Mouse (Mus musculus): ENCODE measurements around the gene Alg3. TPM values are rescaled to one million over a fixed set of nuclear protein-coding genes. Genes with fewer than 3 reads are reported as not detected.

The Alg3 gene
- 9.8 and 18.9 TPM in 2 replicates for total RNA-seq (2017)

DNA sequence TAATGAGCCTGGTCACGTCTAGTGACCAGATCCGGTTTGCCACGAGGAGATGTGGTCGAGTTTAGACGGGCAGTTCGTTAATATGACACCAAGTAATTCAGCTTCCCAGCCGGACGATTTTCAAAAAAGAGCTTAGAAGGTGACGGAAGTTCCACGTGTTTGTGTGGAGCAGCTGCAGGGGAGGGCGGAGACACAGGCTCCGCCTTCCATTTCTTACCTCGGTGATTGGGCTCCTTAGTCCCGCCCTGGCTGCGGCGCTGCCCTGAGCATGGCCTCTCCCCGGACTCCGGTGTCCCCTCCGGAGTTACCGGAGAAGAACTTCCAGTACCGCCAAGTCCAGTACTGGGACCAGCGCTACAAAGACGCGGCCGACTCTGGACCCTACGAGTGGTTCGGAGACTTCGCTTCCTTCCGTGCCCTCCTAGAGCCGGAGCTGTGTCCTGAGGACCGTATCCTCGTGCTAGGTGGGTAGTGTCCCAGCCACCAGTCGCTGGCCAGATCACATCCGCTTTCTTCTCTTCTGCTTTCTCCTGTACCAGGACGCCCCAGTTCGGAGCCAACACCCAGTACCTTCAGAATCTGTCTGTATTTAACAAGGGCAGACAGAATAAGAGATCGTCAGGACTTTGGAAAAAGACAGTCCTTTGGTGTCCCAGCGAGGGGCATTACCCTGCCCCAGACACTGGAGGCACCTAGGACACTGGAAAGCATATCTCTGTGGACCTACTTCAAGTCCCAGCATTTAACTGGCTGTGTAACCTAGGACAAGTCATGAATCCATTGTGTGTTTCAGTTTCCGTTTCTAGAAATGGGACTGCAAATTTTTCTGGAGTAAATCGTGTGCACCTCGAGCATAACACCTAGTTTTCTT, at the start of gene Alg3, which contains the start of the genes Eef1akmt4 and Gm49333:
Gene Alg3, minus strand, starts transcription at position 379 of the 871 bp plus-strand sequence.
Gene Eef1akmt4, plus strand, starts transcription at position 237 of the 871 bp plus-strand sequence.
Gene Gm49333, plus strand, starts transcription at position 254 of the 871 bp plus-strand sequence.
- ATAC-seq (replicated peaks in 1 of 2; ENCODE audit: insufficient read depth in 1 of 2, low FRiP score in 2 of 2, low TSS enrichment in 1 of 2, low read depth in 1 of 2, poor library complexity in 2 of 2, severe bottlenecking in 2 of 2): peak; percentile 96 to 97

DNA sequence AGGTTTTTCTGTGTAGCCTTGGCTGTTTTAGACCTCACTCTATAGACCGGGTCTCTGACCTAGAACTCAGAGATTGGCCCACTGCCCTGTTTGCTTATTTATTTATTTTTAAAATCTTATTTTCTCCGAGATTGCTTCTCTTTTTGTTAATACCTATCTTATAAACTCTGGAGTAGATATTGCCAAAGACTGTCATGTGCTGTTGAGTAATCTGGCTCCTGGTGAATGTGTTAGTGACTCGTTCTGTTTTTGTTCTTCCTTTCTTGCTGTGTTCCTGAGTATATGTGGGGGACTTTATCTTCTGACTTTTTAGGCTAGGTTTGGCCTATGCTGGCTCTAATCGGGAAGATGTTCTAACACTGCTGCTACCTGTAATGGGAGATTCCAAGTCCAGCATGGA, 46.1 kb upstream of the Alg3 start:
- ATAC-seq (replicated peaks in 1 of 2; ENCODE audit: insufficient read depth in 1 of 2, low FRiP score in 2 of 2, low TSS enrichment in 1 of 2, low read depth in 1 of 2, poor library complexity in 2 of 2, severe bottlenecking in 2 of 2): no peak

DNA sequence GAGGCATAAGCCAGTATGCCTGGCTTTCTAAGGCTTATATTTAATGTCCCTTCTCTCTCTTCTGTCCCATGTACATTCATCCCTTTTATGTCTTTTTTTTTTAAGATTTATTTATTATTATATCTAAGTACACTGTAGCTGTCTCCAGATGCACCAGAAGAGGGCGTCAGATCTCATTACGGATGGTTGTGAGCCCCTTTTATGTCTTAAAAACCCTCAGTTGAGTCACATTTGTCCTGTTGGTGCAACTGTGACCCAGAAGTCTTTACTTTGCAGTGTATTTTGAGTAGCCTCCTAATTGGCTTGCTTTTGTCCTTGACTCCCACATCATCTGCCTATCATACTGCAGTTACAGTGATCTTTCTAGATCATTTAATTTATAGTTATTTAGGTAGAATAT, 41.8 kb upstream of the Alg3 start:
- ATAC-seq (replicated peaks in 1 of 2; ENCODE audit: insufficient read depth in 1 of 2, low FRiP score in 2 of 2, low TSS enrichment in 1 of 2, low read depth in 1 of 2, poor library complexity in 2 of 2, severe bottlenecking in 2 of 2): no peak

- ATAC-seq (replicated peaks in 1 of 2; ENCODE audit: insufficient read depth in 1 of 2, low FRiP score in 2 of 2, low TSS enrichment in 1 of 2, low read depth in 1 of 2, poor library complexity in 2 of 2, severe bottlenecking in 2 of 2): no peak
Observed at GRCm38 (mm10) chr16:20651947-20652310, 40.4 kb upstream of the Alg3 start.

- ATAC-seq (replicated peaks in 1 of 2; ENCODE audit: insufficient read depth in 1 of 2, low FRiP score in 2 of 2, low TSS enrichment in 1 of 2, low read depth in 1 of 2, poor library complexity in 2 of 2, severe bottlenecking in 2 of 2): peak; percentile 80 to 98
Observed at GRCm38 (mm10) chr16:20651076-20651946, 39.8 kb upstream of the Alg3 start, which contains the start of gene Psmd2. Gene Psmd2 (plus strand): TSS chr16:20651652.

- no peak for ATAC-seq (replicated peaks in 1 of 2; ENCODE audit: insufficient read depth in 1 of 2, low FRiP score in 2 of 2, low TSS enrichment in 1 of 2, low read depth in 1 of 2, poor library complexity in 2 of 2, severe bottlenecking in 2 of 2)
Observed at GRCm38 (mm10) chr16:20643911-20644310, 32.4 kb upstream of the Alg3 start.

DNA sequence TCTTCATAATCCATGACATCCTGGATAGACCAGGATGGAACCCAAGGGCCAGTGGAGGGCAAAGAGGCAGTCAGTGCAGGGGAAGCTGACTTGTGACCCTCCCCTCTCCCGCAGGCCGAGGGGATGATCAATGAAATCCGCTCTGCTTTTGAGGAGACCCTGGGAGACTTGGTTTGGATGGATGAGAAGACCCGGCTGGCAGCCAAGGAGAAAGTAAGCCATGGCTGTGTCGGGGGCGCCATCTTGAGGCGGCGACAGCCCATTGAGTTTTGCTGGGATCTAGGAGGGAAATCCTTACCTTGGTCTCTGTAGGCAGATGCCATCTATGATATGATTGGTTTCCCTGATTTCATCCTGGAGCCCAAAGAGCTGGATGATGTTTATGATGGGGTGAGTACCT, 30.6 kb upstream of the Alg3 start:
- ATAC-seq (replicated peaks in 1 of 2; ENCODE audit: insufficient read depth in 1 of 2, low FRiP score in 2 of 2, low TSS enrichment in 1 of 2, low read depth in 1 of 2, poor library complexity in 2 of 2, severe bottlenecking in 2 of 2): peak; percentile 70 to 72; a peak in 3 of 4 replicates

- no peak for ATAC-seq (replicated peaks in 1 of 2; ENCODE audit: insufficient read depth in 1 of 2, low FRiP score in 2 of 2, low TSS enrichment in 1 of 2, low read depth in 1 of 2, poor library complexity in 2 of 2, severe bottlenecking in 2 of 2)
Observed at GRCm38 (mm10) chr16:20638367-20638766, 26.8 kb upstream of the Alg3 start.

- ATAC-seq (replicated peaks in 1 of 2; ENCODE audit: insufficient read depth in 1 of 2, low FRiP score in 2 of 2, low TSS enrichment in 1 of 2, low read depth in 1 of 2, poor library complexity in 2 of 2, severe bottlenecking in 2 of 2): no peak
Observed at GRCm38 (mm10) chr16:20637410-20637809, 25.9 kb upstream of the Alg3 start.

DNA sequence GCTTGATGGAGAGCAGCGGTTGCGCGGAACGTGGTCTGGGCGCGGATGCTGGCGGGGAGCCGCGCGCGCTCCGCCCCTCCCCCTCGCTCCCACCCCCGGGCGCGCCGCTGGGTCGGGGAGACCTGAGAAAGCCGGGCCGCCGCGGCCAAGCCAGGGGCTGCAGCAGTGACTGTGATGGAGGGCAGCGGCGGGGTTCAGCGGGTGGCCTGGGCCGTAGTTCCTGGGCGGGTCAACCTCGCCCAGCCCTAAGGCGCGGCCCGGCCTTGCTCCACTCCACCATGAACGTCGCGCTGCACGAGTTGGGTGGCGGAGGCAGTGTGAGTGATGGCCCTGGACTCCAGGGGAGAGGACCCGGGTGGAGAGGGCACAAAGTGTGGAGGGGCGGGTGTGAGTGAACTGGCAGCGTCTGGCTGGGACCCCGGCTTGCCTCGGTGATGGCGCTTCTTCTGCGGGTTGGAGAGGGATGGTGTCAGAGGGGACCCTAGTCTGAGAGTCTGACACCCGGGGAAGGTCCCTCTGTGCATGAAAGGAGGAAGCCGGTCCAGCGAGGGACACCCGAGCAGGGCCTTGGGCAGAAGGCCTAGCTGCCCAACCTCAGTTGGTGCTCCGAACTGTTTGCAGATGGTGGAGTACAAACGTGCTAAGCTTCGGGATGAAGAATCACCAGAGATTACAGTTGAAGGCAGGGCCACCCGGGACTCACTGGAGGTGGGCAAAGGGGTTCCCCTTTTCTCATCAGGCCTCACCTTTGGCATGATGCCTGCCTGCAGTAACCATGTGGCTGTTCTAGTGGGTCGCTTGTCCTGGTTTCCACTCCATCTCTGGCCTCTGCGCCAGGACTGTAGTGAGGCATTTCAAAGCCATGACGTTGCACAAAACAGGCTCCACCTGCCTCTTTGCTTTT, 18.4 kb upstream of the Alg3 start, which contains the start of gene Ece2:
Gene Ece2, plus strand, starts transcription at position 98 of the 904 bp plus-strand sequence.
- ATAC-seq (replicated peaks in 1 of 2; ENCODE audit: insufficient read depth in 1 of 2, low FRiP score in 2 of 2, low TSS enrichment in 1 of 2, low read depth in 1 of 2, poor library complexity in 2 of 2, severe bottlenecking in 2 of 2): peak; percentile 7 to 48; a peak in 2 of 4 replicates

DNA sequence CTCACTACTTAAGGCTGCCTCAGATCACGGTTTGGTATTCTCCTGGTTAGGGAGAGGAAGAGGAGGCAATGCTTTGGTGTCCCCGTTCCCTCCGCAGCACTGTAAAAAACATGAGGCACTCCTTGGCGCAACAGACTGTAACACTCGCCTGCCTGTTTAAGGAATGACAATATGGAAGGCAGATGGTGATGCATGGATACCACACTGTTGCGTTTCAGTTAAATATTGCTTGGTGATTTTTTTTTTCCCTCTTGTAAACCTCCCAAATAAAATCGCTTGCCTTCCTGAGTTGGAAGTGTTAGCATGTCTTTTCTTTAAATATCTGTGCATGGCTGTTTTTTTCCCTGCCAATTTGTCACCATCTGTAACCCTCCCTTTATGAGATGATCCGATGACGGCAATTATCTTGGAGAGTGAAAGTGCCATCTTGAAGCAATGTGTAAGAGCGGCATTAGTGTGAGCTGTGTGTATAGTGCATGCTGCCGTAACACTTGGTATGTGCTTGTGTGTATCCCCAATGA, 17.4 kb upstream of the Alg3 start:
- ATAC-seq (replicated peaks in 1 of 2; ENCODE audit: insufficient read depth in 1 of 2, low FRiP score in 2 of 2, low TSS enrichment in 1 of 2, low read depth in 1 of 2, poor library complexity in 2 of 2, severe bottlenecking in 2 of 2): no peak

DNA sequence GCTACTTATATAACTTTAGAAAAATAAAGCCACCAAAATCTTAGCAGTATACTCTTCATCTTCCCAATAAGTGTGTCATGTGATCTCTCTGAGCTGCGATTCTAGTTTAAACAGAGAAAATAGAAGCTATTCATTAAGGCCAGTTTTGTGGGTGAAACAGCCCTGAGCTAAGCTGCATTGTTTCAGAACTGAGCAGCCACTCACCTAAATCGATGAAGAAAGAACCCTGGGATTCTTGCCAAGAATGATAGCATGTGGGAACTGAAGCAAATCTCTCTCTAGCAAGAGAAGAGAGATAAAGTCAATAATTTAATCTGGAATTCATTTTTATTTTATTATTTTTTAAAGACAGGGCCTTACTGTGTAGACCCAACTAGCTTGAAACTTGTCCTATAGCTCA, 11.7 kb upstream of the Alg3 start:
- ATAC-seq (replicated peaks in 1 of 2; ENCODE audit: insufficient read depth in 1 of 2, low FRiP score in 2 of 2, low TSS enrichment in 1 of 2, low read depth in 1 of 2, poor library complexity in 2 of 2, severe bottlenecking in 2 of 2): no peak

DNA sequence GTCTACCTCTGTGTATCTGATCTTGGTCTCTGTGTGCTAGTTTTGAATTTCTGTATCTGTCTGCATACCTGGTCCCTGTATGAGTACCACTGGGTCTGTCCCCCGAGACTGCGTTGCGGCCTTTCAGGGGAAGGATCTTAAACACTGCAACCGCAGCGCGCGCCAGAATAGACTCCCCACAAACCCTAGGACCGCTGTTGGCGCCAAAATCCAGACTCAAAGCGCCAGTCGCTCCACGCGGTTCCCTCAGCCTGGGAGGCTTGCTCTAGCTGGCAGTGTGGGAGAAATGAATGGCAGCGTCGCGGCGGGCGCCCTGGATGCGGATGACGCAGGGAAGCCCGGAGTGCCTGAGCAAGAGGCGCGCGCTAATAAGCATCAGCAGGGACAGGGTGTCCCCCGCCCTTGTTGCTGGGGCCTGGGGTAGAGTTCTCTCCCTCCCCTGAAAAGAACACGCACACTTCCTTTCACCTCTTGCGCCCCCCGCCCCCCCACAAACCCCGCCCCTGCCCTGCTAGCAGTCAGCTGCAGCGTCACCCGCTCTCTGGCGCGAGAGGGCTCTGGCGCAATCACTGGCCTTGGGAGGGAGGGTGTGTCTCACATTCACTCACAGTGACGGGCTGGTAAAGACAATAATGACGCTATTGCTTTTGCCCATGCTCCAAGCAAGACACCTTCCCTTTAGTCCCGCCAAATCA, 10.6 kb upstream of the Alg3 start:
- ATAC-seq (replicated peaks in 1 of 2; ENCODE audit: insufficient read depth in 1 of 2, low FRiP score in 2 of 2, low TSS enrichment in 1 of 2, low read depth in 1 of 2, poor library complexity in 2 of 2, severe bottlenecking in 2 of 2): peak; percentile 51 to 58

- peak; percentile 12 to 37; a peak in 1 of 4 replicates for ATAC-seq (replicated peaks in 1 of 2; ENCODE audit: insufficient read depth in 1 of 2, low FRiP score in 2 of 2, low TSS enrichment in 1 of 2, low read depth in 1 of 2, poor library complexity in 2 of 2, severe bottlenecking in 2 of 2)
Observed at GRCm38 (mm10) chr16:20621191-20621990, 9.9 kb upstream of the Alg3 start, which contains the start of gene Camk2n2. Gene Camk2n2 (minus strand): TSS chr16:20621287.

DNA sequence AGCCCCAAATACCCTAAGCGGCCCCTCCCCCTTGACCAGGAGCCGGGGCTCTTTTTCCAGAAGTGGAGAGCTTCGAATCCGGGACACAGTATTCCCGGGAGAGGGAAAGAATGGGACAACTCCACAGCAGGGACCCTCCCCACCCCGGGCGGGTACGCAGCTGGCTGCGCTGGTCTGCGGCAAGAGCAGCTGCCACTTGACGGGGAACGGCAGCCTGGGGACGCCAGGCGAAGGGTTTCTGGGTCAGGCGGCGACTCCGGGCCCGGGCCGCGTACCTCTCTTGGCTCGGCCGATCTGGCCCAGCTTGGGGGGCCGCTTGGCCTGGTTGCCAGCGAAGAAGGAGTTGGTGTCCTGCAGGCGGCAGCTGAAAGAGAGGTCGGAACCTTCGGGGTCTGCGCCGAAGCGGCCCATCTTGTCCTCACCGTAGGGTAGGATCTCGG, 9.2 kb upstream of the Alg3 start:
- ATAC-seq (replicated peaks in 1 of 2; ENCODE audit: insufficient read depth in 1 of 2, low FRiP score in 2 of 2, low TSS enrichment in 1 of 2, low read depth in 1 of 2, poor library complexity in 2 of 2, severe bottlenecking in 2 of 2): no peak
